Mouse (Mus musculus): ENCODE measurements around the gene Gm20671.
"Not testable (repeated sequence)": the region's sequence is repeated elsewhere in the genome, so short reads cannot be mapped to it uniquely, and the experiment has no call there.

Gm20671 gene

DNA sequence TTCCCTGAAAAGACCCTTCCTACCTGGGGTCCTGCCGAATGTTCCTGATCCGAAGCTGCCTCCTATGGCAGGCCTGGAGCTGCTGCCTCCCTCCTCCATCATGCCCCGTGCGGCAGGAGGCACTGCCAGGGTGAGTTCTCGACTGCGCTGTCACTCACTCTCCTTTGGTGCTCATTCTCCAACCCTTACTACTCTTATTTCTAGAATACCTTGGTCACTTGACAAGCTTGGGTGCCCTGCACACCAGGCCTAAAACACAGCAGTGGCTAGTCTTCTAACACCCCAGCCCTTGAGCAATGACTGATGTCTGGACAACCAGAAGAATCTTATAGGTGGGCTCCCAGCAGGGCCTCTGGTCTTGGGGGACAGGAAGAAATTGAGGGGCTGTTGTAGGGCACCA, 93.0 kb downstream of the Gm20671 start:
- DNase-seq (ENCODE audit: low spot score): not testable (repeated sequence)

DNA sequence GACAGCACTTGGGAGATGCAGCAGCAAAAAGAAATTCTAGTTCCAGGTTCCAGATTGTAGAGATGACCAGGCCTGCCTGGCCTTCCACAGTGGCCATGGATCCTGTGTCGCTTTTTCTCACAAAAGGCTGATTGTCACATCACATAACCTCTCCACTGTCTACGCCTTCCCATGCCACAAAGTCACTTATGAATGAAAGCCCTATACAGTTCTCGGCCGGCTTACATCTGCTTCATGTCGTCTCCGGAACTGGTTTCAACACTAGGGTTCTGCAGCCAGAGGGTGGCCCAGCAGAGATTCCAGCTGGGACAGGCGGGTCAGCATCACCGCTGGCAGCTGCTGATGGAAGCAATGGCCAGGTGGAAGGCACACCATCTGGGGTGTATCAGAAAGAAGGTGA, 98.1 kb downstream of the Gm20671 start:
- no peak for DNase-seq (ENCODE audit: low spot score)

DNA sequence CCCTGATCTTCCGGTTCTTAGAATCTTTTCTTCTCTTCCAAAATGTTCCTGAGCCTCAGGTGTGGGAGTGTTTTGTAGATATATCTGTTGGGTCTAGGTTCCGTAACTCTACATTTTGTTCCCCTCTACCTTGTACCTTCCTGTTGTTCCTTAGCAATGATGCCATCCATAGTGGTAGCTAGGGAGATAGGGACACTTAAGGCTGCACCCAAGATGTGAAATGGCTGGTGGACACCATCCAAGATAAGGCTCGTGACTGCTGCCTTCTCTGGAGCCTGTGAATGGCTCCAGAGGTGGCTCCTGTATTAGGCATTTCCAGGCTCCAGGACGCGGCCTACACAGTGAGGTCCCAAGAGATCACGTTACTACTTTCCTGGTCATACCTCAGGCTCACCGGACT, 98.6 kb downstream of the Gm20671 start:
- no peak for DNase-seq (ENCODE audit: low spot score)

DNA sequence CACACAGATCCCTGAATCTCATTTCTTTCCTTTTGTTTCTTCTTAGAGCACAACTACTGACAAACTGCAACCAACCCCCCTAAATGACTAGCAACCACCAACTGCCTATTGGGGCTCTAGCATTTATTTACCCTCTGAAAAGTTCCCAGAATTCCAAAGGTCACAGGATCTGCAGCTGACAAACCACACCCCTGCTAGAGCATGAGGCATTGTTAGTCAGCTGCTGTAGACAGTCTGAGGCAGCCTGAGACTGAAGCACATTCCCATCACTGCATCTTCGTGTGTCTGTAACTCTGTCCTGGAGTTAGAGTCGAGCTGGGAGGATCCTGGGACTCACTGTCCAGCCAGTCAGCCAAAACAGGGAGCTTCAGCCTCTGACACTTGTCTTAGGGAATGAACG, 101.5 kb downstream of the Gm20671 start:
- not testable (repeated sequence) for DNase-seq (ENCODE audit: low spot score)

DNA sequence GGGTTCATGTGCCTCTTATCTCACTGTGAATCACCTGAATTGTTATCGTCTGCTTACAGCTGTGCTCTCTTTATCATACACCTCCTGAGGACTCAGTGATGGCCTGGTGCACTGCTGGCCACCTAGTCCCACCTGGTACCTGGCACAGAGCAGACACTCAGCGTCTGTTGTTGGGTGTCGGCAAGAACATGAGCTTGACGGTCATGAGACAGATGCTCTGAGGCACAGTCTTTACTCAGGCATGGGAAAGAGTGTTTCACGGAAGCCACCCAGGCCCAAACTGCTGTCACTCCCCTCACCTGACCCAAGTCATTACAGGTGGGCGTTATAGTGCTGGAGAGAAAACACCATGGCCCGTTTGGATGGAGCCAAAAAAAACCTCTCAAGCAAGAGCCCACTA, 102.9 kb downstream of the Gm20671 start:
- no peak for DNase-seq (ENCODE audit: low spot score)

DNA sequence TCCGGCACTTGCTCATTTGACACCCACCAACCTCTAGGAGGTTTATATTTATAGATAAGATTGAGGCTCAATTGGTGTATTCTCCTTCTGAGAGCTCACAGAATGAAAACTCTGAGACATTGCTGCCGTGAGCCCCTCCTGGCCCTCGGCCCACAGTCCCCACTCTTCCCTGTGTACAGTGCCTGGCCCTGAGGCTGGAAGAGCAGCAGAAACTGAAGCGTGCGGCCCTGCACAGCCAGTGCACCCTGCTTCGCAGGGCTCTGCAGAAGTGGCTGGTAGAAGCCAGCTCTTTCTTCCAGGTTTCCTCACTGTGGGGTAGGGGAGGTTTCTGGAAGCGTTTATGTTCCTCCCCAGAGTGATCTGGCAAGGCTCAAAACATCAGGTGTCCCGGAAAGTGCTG, 104.2 kb downstream of the Gm20671 start:
- DNase-seq (ENCODE audit: low spot score): not testable (repeated sequence)

DNA sequence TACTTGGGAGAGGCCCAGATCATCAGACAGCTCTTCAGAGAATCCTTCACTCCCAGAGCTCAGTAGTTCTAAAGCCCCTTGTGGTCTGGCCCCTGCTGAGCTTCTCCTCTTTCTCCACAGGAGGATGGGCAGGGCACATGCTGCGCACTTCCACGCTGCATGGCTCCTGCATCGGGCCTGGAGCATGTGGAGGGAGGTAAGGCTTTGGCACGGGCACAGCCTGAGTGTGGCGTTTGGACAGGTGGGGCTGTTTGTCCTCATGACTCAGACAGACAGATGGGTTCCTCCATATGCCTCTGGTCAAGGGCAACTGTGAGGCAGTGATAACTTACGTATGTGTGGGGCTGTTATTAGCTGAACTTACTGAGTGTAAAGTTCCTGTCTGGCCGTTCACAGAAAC, 104.6 kb downstream of the Gm20671 start:
- DNase-seq (ENCODE audit: low spot score): no peak

DNA sequence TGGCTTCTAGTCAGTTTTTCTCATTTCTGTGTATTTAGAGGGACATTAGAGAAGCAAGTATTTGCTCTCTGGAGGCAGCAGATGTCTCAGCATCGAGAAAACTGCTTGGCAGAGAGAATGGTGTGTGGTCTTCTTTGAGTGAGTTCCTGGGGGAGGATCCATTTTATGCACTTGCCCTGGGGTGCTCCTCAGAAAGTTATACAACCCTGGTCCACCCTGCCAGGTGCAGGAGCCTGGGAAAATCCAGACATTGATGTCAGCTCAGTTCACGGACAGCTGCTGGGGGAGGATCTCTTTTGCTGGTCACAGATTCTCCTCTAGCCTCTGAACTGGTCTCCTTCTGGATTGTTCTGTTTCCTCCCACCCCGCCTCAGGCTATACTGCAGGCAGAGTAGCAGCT, 105.6 kb downstream of the Gm20671 start:
- DNase-seq (ENCODE audit: low spot score): no peak

DNA sequence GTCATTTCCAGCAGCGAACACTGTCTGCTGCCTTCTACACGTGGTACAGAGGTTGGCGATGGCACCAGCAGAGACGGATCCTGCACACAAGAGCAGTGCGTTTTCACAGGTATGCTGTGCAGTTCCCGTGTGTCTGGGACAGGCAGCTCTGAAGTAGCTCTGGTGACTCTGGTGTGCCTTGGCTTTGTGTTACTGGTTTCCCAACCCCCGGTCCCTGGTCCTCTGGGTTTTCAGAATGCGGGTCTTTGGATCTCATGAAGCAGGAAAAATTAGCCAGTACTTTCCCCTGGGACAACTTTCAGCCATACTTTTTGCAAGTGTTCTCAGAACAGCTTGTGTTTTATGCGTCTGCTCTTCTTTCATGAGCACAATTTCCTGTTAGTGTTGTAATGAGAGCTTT, 106.5 kb downstream of the Gm20671 start:
- no peak for DNase-seq (ENCODE audit: low spot score)

DNA sequence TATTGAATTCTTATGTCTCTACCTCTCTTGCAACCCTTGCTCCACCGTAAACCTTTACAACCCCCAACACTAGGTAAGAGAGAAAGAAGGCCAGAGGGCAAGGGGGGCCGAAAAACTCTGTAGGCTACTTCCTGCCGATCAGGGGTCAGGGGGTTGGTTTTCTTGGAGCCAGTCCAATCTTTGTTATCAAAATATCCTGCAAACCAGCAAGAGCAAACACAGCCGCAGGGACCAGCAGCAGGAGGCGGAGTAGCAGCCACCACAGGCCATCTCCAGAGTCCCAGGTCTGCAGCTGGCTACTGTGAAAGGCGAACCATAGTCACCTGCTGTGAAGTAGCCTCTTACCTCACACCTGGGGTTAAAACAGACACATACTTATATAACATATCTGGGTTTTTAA, 108.0 kb downstream of the Gm20671 start:
- no peak for DNase-seq (ENCODE audit: low spot score)

DNA sequence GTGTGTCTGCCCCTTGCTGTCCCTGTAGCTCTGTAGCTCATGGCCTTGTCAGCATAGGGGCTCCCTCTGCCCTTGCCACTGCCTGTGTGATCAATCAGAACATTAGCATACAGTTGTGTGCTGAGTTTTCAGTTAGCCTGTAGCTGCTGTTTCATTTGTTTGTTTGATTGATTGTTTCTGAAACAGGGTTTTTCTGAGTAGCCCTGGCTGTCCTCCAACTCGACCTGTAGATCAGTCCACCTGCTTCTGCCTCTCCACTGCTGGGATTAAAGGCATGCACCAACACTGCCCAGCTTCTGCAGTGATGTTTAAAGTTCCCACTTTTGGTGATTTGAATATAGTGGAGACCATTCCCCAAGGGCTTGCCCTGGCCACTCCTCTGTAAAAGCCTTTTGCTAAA, 109.2 kb downstream of the Gm20671 start:
- DNase-seq (ENCODE audit: low spot score): no peak

DNA sequence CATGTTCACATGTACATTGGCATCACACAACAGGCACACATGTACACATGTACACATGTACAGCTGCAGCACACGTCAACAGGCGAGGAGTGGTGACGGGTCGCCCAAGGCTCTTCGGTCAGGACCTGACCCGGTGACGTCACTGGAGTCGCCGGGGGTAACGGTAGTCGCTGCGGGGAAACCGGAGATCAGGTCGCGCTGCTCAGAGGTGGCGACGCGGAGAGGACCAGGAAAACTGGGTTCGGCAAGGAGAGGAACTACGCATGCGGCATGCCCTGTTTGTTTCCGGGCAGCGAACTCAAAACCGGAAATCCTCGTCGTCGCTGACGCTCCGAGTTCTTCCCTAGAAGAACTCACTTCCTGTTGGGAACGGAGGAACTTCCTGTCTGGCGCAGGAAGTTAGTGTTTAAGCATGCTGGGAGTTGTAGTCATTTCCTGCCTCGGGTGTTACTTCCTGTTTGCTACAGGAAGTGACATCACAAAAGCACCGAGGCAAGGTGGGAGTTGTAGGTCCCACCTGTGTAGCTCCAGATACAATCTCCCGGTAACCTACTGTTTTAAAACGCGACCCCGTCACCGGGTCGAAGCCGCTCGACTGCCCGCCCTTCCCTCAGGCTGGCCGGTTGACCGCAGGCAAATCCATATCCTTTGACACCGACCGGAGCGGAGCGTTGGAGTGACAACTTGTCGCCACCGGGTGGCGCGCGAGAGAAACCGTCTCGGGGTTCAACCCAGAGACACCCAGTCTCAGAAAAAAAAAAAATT, 113.0 kb downstream of the Gm20671 start:
- DNase-seq (ENCODE audit: low spot score): peak; percentile 90

DNA sequence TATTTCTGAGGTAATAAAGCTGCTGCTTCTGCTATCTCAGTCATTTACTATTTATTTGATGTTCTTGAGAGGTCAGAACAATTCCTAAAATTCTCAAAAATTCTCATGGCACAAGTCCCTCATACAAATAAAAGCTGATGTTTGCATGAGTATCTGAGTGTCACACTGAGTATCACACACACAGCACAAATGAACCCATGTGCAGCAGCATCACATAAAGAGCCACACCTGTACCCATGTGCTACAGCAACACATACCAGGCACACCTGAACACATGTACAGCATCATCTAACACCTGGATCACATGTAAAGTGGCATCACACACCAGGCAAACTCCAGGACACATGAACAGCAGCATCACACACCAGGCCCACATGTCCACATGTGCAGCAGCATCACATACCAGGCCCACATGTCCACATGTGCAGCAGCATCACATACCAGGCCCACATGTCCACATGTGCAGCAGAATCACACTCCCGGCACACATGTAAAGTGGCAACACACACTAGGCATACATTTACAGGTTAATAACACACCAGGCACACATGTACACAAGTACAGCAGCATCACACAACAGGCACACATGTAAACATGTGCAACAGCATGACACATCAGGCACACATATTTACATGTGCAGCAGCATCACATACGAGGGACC, 113.7 kb downstream of the Gm20671 start:
- no peak for DNase-seq (ENCODE audit: low spot score)

DNA sequence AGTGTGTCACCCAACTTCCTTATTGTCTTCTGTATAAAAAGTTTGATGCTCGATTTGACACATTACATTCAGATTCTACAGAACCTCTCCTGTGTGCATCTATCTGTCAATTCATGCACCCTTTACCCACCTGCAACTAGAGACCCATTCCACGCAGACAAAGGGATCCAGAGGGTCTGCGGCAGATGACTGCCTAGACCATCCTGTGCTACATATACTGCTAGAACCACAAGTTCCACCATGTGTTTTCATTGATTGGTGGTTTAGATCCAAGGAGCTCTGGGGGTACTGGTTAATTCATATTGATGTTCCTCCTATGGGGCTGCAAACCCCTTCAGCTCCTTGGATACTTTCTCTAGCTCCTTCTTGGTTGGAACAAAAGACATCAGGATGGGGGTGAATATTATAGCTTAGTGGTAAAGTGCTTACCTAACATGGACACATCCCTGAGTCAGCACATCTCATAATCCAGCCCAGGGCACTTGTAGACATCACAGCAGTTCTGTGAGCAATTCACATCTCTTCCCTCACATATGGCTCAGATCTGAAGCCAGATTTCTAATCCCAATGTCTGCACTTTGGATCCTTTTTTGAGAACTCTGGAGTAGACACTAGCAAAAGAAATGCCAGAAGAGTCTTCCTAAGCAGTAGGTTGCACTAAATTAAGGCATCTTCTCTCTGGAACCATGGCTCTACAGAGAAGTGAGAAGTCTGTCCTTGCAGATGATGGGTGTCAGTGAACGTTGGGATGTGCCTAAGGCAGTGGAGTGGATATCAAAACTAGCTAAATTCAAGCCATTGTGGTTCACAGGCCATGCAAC, 114.5 kb downstream of the Gm20671 start:
- no peak for DNase-seq (ENCODE audit: low spot score)

DNA sequence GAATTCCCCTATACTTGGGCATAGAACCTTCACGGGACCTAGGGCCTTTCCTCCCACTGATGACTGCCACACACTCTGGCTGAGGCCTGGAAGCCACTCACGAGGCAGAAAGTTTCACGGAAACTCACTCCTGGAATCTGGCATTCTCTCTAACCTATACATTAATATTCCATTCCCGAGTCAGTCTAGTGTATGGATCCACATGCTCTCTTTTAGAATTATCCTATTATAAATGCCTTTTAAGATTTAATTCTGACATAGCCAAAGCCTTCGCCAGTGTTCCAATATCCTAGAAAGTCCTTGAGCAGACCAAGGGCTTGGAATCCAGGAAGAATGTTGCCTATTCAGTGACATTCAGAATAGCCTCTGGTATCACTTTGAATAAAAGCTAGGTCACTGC, 115.4 kb downstream of the Gm20671 start:
- no peak for DNase-seq (ENCODE audit: low spot score)

DNA sequence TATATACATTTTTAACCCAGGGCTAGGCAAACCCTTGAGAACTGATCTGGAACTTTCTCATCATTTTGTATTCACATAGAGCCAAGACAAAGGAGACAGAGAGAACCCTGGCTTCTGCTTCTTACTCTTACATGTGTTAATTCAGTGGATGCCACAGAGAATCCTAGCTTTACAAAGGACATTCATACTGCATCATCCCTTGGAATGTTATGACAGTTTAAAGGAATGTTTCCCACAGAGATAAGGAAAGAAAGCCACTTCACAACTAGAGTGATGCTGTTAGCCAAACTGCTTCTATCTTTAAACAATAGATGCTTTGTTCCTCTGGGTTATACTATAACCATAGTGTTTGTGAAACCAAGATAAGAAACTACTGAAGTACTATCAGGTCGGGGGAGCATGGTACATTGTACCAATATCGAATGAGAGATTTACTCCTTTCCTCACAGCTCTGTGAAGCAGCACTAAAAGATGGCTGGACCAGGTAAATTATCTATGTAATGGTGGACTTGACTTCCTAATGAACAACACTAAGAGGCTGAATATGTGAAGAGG, 120.6 kb downstream of the Gm20671 start:
- DNase-seq (ENCODE audit: low spot score): no peak

DNA sequence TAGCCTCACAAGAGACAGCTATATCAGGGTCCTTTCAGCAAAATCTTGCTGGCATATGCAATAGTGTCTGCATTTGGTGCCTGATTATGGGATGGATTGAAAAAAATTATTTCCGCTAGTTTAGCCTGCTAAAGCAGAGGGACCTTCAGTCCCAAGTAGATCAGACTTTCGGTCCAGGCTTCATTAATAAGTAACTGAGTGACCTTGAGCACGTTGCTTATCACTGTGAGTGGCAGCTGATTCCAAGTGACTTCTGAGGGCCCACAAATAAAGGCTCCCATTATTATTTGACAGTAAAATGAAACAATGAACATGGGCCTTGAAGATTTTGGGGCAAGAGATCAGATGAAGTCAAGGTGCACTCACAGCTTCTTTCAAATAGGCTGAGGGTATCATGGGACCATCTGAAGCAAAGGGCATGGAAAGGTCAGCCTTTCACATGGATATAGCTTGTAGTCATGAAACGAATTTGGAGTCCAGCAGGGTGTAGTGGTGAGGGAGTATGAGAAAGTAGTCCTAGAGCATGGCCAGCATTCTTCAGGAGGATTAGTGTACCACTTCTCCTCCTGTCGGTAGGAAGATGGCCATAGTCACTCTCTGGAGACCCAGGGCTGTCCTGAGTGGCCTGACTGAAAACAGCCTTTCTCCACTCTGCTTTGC, 129.6 kb downstream of the Gm20671 start:
- DNase-seq (ENCODE audit: low spot score): no peak

DNA sequence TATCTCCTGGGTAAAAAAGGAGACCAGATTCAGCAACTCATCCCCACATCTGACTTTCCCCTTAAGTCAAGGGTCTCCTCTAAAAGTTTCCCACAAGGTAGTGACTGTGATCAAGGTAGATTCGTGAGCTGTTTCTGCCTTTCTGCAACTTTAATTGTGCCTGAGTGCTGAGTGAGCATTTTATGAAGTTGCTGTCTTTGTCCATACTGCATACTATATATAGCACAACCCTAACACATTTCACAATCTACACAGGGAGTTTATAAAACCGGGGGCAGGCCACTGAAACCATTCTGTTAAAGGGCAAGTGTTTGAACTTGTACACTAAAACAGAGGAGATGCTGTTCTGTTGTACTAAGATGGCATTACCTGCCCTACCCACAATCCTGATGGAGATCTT, 133.5 kb downstream of the Gm20671 start:
- no peak for DNase-seq (ENCODE audit: low spot score)
